Mouse (Mus musculus) forebrain, embryonic 13.5 days (tissue): ENCODE results near the gene Smug1. TPM values are rescaled to one million over a fixed set of nuclear protein-coding genes. Genes with fewer than 3 reads are reported as not detected.

Source experiments
- ATAC-seq: fragments of 200-750 bp; cut with Nextera tagmentation; 2 replicates; pipeline ENCODE4 v1.8.0; 2017
- H3K27ac ChIP-seq: fragments of 300-500 bp; sonication (generic); 2 replicates; pipeline ENCODE4 v1.5.1; 2015; ENCODE audit warnings: inconsistent platforms, mild to moderate bottlenecking, moderate library complexity
- H3K27me3 ChIP-seq: fragments of 300-500 bp; sonication (generic); 2 replicates; pipeline ENCODE4 v1.6.1; 2015; ENCODE audit warnings: mild to moderate bottlenecking, inconsistent platforms
- H3K36me3 ChIP-seq: fragments of 300-500 bp; sonication (generic); 2 replicates; pipeline ENCODE4 v1.6.1; 2015; ENCODE audit warnings: mild to moderate bottlenecking, inconsistent platforms; ENCODE audit not compliant: poor library complexity, severe bottlenecking
- H3K4me1 ChIP-seq: fragments of 300-500 bp; sonication (generic); 2 replicates; pipeline ENCODE4 v1.6.1; 2015; ENCODE audit warnings: inconsistent platforms
- H3K4me2 ChIP-seq: fragments of 300-500 bp; sonication (generic); 2 replicates; pipeline ENCODE4 v1.6.1; 2015; ENCODE audit warnings: inconsistent platforms, mild to moderate bottlenecking, moderate library complexity
- H3K4me3 ChIP-seq: fragments of 300-500 bp; sonication (generic); 2 replicates; pipeline ENCODE4 v1.5.1; 2015; ENCODE audit warnings: mild to moderate bottlenecking, inconsistent platforms
- H3K9ac ChIP-seq: fragments of 300-500 bp; sonication (generic); 2 replicates; pipeline ENCODE4 v1.6.1; 2015; ENCODE audit warnings: mild to moderate bottlenecking, inconsistent platforms
- H3K9me3 ChIP-seq: fragments of 300-500 bp; sonication (generic); replicated peaks from 2 replicates; pipeline ENCODE4 v1.6.1; 2016; ENCODE audit warnings: inconsistent platforms
- WGBS: fragments of 180-500 bp; shearing (Covaris S2); methylation state at CpG from one replicate; pipeline ENCODE4 v1.1.7; 2015; 5-methylcytosine and 5-hydroxymethylcytosine counted together
- polyA plus RNA-seq: library from polyadenylated mRNA; unstranded; fragments of >200 nt; fragmentation: Nextera tagmentation; extraction: Ambion mirVana; gene quantifications from 2 replicates; pipeline ENCODE4 v1.2.1, GENCODE M21; 2015

Smug1 gene
- polyA plus RNA-seq, 1 experiment from 2014 or later = 24.4 TPM

DNA sequence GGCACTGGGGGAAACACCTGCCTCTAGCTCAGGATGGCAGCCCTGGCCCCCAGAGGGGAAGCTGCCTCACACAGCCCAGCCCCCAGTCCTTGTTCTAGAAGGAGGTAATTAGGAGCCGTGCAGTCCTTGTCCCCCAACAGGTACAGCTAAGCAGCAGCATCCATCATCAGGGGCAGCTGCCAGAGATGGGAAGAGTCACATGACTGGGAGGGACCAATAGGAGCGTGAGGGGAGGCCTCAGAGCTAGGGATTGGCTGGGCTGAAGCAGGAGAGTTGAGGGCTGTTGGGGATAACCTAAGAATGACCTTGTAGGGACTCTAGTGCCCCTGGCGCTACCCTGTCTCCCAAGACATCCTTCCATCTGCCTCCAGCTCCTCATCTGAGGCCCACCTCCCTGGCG is 33.1 kb downstream of the Smug1 start:
- peaks cover 3% of the 10 kb centered on the region; the same call in 1 of the 2 replicates for H3K9me3 ChIP-seq
- no peak overlapping the region for H3K4me3 ChIP-seq
- H3K4me2 ChIP-seq = no peak overlapping the region
- peaks cover 62% of the 10 kb centered on the region for H3K27me3 ChIP-seq
- 0 out of 2 replicates have a peak overlapping the region, but pooled peaks have one; percentile 26 for H3K27ac ChIP-seq
- H3K4me1 ChIP-seq = peaks cover 27% of the 10 kb centered on the region
- peak; percentile 64; the same call in 1 of the 2 replicates for ATAC-seq
- 18% methylated on average over 4 of the region's 4 CpGs for WGBS
- no peaks in the 10 kb centered on the region for H3K36me3 ChIP-seq
- H3K9ac ChIP-seq = no peak overlapping the region

DNA sequence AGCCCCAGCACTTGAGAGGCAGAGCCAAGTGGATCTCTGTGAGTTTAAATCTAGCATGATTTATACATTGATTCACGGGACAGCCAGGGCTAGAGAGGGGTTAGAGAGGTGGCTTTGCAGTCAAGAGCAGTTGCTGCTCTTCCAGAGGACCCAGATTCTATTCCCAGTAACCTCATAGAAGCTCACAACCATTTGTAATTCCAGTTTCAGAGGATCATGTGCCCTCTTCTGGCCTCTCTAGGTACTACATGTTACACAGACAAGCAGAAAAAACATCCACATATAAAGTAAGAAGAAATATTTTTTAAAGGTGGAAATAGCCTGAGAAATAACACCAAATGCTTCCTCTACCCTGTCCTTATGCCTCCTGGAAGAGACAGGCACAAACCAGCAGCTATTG is 36.2 kb downstream of the Smug1 start:
- no peaks in the 10 kb centered on the region for H3K36me3 ChIP-seq
- peaks cover 56% of the 10 kb centered on the region for H3K27me3 ChIP-seq
- no peak overlapping the region for H3K27ac ChIP-seq
- H3K9ac ChIP-seq = no peak overlapping the region
- ATAC-seq = no peak
- WGBS = 40% methylated on average over 1 of the region's 1 CpGs
- no peak overlapping the region for H3K4me2 ChIP-seq
- peaks cover 3% of the 10 kb centered on the region; the same call in 1 of the 2 replicates for H3K9me3 ChIP-seq
- peaks cover 25% of the 10 kb centered on the region for H3K4me1 ChIP-seq
- H3K4me3 ChIP-seq = no peak overlapping the region

DNA sequence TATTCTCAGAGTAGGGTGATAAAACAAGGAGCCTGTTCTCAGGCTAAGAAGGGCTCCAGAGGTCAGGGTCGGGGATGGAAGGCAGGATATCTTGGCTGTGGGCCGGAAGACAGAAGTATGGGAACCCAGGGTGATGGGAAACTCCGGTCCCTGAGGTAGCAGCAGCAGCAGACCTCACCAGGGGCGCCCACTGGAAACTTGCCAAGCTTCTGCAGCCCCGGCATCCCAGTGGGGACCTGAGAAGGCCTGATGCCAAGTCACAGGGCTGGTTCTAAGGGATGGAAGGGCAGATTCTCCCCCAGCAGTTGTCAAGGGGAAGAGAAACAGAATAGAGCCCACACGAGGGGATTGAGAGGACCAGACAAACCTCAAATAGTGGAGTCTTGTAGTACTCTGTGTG is 37.6 kb downstream of the Smug1 start:
- no peak overlapping the region for H3K4me2 ChIP-seq
- peaks cover 3% of the 10 kb centered on the region; the same call in 1 of the 2 replicates for H3K9me3 ChIP-seq
- WGBS = 39% methylated on average over 6 of the region's 6 CpGs
- H3K4me3 ChIP-seq = no peak overlapping the region
- H3K9ac ChIP-seq = no peak overlapping the region
- ATAC-seq = no peak
- no peak overlapping the region for H3K27ac ChIP-seq
- H3K4me1 ChIP-seq = peaks cover 10% of the 10 kb centered on the region; the same call in 1 of the 2 replicates
- H3K27me3 ChIP-seq = peaks cover 66% of the 10 kb centered on the region
- no peaks in the 10 kb centered on the region for H3K36me3 ChIP-seq

DNA sequence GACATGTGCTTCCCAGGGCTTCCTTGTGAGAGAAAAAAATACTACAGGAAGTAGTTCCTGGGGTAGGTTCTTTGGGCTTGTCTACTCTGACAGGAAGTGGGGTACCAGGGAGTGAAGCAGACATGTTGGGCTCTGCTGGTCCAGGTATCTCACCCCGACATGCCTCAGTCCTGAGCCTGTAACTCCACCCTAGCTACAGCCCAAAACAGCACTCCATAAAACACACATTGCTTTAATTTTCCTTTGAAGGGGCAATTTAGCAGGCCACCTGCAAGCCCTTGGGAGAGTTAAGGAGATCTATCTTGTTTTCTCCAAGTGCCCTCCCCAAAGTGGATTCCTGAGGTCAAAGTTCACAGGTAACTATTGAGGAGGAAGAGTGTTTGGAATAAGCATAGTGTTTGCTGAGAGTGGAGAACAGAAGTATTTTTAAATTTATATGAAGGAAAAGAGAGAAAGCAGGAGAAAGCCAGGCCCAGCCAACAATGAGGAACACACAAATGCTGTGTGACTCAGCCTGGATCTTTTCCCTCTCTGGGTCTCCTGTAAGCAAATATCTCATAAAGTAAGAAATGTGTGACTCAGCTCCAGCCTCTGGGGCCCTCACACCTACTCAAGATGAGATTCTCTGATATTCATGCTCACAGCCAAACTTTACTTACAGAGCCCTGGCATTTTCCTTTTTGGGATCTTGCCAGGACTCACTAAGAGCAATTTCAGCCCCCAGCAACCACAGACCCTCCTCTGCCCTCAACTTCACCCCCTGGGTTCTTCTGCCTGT is 38.6 kb downstream of the Smug1 start:
- H3K4me3 ChIP-seq = no peak overlapping the region
- WGBS = 75% methylated on average over 1 of the region's 1 CpGs
- H3K4me2 ChIP-seq = no peak overlapping the region
- H3K9me3 ChIP-seq = peaks cover 3% of the 10 kb centered on the region; the same call in 1 of the 2 replicates
- H3K4me1 ChIP-seq = 0 out of 2 replicates have a peak, but pooled peaks cover 2% of the 10 kb centered on the region
- no peak for ATAC-seq
- H3K27me3 ChIP-seq = peaks cover 71% of the 10 kb centered on the region
- no peak overlapping the region for H3K9ac ChIP-seq
- no peak overlapping the region for H3K27ac ChIP-seq
- no peaks in the 10 kb centered on the region for H3K36me3 ChIP-seq

DNA sequence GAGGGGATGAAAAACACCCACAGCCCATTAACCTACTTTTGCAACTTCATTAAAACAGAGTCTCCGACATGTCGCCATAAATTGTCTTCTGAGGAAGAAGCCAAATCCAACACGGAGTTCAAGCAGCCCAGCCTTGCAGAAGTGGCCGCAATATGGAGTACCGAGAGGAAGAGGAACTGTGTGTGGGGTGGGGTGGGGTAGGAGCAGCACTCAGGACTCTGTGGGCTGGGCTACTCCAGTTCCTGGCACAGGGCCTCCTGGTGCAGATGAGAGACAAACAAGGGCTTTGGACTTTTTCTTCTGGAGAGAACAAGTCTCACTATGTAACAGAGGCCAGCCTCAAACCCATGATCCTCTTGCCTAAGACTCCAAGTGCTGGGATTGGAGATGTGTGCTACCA is 40.9 kb downstream of the Smug1 start:
- WGBS = 79% methylated on average over 5 of the region's 5 CpGs
- Histone ChIP-seq H3K9ac (no peak overlapping the region), H3K27ac (no peak overlapping the region), H3K4me2 (no peak overlapping the region), H3K27me3 (peaks cover 64% of the 10 kb centered on the region), H3K4me1 (peaks cover 8% of the 10 kb centered on the region; the same call in 1 of the 2 replicates), H3K9me3 (peaks cover 3% of the 10 kb centered on the region; the same call in 1 of the 2 replicates), H3K4me3 (no peak overlapping the region), H3K36me3 (no peaks in the 10 kb centered on the region)
- no peak for ATAC-seq

DNA sequence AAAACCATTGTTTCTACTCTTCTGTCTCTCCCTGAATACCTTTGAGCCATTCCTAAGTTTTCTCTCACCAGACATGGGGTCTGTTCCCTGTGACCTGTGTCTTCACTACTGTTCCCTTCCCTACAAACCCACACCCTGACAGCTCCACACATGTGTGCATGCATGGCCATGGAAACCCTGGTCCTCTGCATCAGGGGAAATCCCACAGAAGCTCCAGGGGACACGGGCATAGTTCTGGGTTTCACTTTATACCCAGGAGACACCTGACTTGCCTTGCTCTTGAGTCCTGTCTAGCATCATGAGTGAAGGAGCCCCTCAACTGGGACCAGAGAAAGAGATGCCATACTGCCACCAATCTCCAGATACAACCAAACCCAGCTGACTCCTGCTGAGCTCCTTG is 42.6 kb downstream of the Smug1 start:
- H3K4me1 ChIP-seq = peaks cover 8% of the 10 kb centered on the region; the same call in 1 of the 2 replicates
- peaks cover 69% of the 10 kb centered on the region for H3K27me3 ChIP-seq
- no peak overlapping the region for H3K9ac ChIP-seq

DNA sequence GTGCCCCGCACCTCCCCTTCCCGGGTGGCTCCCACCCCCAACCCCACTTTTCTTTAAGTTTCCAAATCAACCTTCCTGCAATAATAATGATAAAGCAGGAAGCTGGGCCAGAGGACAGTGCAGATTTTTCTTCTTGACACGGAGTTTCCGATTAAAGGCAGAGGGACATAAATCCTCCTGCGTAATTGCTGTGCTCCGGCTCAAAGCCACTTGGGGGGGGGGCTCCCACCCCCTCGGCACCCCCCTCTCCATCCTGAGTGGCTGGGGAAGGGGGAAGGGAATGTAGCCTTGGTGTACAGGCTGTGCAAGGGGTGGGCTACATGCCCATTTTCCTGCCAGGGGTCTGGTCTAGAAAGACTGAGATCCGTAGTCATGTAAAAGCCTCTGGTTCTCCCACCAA is 43.5 kb downstream of the Smug1 start:
- H3K27ac ChIP-seq = no peak overlapping the region
- H3K27me3 ChIP-seq = peaks cover 67% of the 10 kb centered on the region
- WGBS = 74% methylated on average over 8 of the region's 8 CpGs
- H3K9ac ChIP-seq = no peak overlapping the region
- no peaks in the 10 kb centered on the region for H3K9me3 ChIP-seq
- no peak overlapping the region for H3K4me3 ChIP-seq
- H3K4me1 ChIP-seq = peaks cover 8% of the 10 kb centered on the region; the same call in 1 of the 2 replicates
- no peak overlapping the region for H3K4me2 ChIP-seq
- H3K36me3 ChIP-seq = no peaks in the 10 kb centered on the region
- no peak for ATAC-seq

More for the DNA sequence above, 42.6 kb downstream of the Smug1 start:
- no peak for ATAC-seq
- Histone ChIP-seq H3K4me3 (no peak overlapping the region), H3K27ac (no peak overlapping the region), H3K9me3 (no peaks in the 10 kb centered on the region), H3K4me2 (no peak overlapping the region), H3K36me3 (no peaks in the 10 kb centered on the region)
- WGBS = 62% methylated on average over 1 of the region's 1 CpGs

DNA sequence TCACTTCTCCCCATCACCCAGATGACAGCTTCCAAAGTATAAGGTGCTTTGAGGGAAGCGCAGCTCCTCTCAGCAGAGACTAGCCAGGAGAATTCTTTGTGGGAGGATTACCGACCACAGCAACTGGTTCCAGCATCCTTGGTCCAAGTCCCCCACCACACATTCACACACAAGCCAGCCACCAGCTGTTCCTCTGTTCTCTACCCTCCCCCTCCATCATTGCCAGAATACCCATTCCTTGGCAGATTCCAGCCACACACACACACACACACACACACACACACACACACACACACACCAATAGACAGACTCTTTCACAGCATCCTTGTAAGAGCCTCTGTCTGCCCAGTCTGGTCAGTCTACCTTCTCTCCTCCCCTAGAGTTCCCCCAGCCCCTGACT is 44.5 kb downstream of the Smug1 start:
- Histone ChIP-seq H3K9me3 (no peaks in the 10 kb centered on the region), H3K9ac (no peak overlapping the region), H3K27ac (no peak overlapping the region), H3K4me2 (no peak overlapping the region), H3K36me3 (no peaks in the 10 kb centered on the region), H3K4me3 (no peak overlapping the region), H3K27me3 (peaks cover 72% of the 10 kb centered on the region), H3K4me1 (peaks cover 5% of the 10 kb centered on the region; the same call in 1 of the 2 replicates)
- ATAC-seq = no peak
- 28% methylated on average over 2 of the region's 2 CpGs for WGBS

DNA sequence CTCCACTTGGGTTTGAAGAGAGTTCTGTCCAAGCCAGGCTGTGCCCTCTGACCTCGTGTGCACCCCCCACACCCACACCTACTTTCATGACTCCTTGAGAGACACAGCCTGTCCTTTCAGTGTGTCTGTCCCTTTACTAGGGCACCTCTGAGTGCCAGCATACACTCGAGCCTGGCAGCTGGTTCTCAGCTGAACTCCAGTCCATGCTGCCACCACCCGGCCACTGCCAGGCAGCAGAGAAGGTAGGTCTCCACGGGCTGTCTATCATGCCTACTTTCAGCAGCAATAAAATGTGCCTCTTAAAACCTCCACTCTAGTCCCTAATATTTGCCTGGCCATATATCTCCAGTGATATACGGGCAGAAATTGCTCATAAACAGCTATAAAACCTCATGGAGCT is 45.5 kb downstream of the Smug1 start:
- 49% methylated on average over 5 of the region's 5 CpGs for WGBS
- Histone ChIP-seq H3K9me3 (no peaks in the 10 kb centered on the region), H3K4me1 (peaks cover 5% of the 10 kb centered on the region; the same call in 1 of the 2 replicates), H3K27me3 (peaks cover 81% of the 10 kb centered on the region), H3K9ac (no peak overlapping the region), H3K4me3 (no peak overlapping the region), H3K36me3 (no peaks in the 10 kb centered on the region), H3K4me2 (no peak overlapping the region), H3K27ac (no peak overlapping the region)
- ATAC-seq = no peak

DNA sequence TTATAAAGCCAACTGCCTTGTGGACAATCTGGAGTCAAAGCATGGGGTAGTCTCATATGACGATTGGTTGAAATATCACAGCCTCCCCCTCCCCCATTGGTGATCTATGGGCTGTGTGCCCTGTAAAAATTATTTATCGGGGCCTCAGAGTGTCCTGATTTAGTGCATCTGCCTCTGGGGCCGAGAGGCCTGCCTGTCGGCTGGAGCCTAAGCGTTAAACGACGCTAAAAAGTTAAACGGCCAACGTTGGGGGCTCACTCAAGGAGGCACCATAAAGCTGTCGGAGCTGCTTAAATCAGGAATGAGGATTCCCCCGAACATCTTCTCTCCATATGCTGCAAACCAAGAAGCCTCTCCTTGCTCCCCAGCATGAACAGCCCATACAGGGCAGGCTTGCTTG is 46.3 kb downstream of the Smug1 start:
- no peaks in the 10 kb centered on the region for H3K9me3 ChIP-seq
- H3K4me2 ChIP-seq = no peak overlapping the region
- no peak overlapping the region for H3K27ac ChIP-seq
- 81% methylated on average over 11 of the region's 11 CpGs for WGBS
- ATAC-seq = no peak
- H3K27me3 ChIP-seq = peaks cover 81% of the 10 kb centered on the region
- no peaks in the 10 kb centered on the region for H3K36me3 ChIP-seq
- peaks cover 5% of the 10 kb centered on the region; the same call in 1 of the 2 replicates for H3K4me1 ChIP-seq
- H3K9ac ChIP-seq = no peak overlapping the region
- H3K4me3 ChIP-seq = no peak overlapping the region

DNA sequence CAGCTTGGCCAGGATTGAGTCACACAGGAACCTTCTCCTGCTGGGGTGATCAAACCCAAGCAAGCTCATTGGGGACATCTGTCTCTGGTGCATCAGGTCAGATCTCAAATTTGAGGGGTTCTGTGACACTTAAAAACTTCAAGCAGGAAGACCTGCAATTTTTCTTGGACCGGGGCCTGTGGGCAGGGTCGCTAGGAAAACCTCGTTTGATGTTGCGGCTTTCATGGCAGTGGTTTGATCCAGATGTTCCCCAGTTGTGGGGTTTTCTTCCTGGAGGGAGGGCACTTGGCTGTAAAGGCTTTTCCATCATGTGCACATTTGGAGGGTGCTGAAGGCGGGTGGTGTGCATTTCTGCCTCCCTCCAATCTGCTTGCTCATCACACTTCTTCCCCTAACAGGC is 51.2 kb downstream of the Smug1 start:
- Histone ChIP-seq H3K4me3 (no peak overlapping the region), H3K36me3 (no peaks in the 10 kb centered on the region), H3K4me2 (no peak overlapping the region), H3K4me1 (0 out of 2 replicates have a peak, but pooled peaks cover 6% of the 10 kb centered on the region), H3K9ac (no peak overlapping the region), H3K27ac (no peak overlapping the region), H3K9me3 (no peaks in the 10 kb centered on the region), H3K27me3 (peaks cover 72% of the 10 kb centered on the region)
- no peak for ATAC-seq
- 58% methylated on average over 5 of the region's 5 CpGs for WGBS

DNA sequence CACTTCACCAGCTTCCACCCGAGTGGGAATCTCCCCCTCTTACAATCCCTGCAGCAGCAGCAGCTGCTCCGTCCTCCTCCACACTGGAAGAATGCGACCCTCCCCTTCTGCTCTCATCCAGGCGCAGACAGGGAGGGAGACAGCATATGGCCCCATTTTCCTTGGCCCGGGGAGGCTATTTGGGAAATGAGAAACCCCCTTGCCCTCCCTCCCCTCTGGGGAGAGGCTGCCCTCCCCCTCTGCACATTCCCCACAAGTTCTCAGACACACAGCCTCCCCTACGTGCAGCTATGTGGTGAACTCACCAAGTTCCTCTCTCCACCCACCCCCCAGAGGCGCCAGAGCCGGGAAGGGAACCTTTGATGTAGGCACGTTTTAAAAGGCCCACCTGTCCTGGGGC is 51.6 kb downstream of the Smug1 start:
- no peak overlapping the region for H3K27ac ChIP-seq

More for the DNA sequence above, 51.6 kb downstream of the Smug1 start:
- Histone ChIP-seq H3K9ac (no peak overlapping the region; the same call in 1 of the 2 replicates), H3K4me1 (0 out of 2 replicates have a peak, but pooled peaks cover 6% of the 10 kb centered on the region), H3K36me3 (no peaks in the 10 kb centered on the region), H3K27me3 (peaks cover 72% of the 10 kb centered on the region), H3K4me2 (no peak overlapping the region), H3K4me3 (no peak overlapping the region), H3K9me3 (no peaks in the 10 kb centered on the region)
- WGBS = 5% methylated on average over 9 of the region's 9 CpGs
- no peak for ATAC-seq
